Mouse (Mus musculus) olfactory bulb, adult 2 months (tissue): ENCODE data around the gene Dcdc2b.

Experiments
- CTCF ChIP-seq: fragments of 200-500 bp; IDR thresholded peaks from 2 replicates; pipeline ENCODE4 v1.5.1; 2012; ENCODE audit warnings: low read depth, mild to moderate bottlenecking, low read length, moderate library complexity; ENCODE audit not compliant: insufficient read depth
- POLR2A ChIP-seq: fragments of 200-500 bp; IDR thresholded peaks from 2 replicates; pipeline ENCODE4 v1.6.1; 2012; ENCODE audit warnings: mild to moderate bottlenecking, low read depth, low read length, moderate library complexity; ENCODE audit not compliant: insufficient read depth

DNA sequence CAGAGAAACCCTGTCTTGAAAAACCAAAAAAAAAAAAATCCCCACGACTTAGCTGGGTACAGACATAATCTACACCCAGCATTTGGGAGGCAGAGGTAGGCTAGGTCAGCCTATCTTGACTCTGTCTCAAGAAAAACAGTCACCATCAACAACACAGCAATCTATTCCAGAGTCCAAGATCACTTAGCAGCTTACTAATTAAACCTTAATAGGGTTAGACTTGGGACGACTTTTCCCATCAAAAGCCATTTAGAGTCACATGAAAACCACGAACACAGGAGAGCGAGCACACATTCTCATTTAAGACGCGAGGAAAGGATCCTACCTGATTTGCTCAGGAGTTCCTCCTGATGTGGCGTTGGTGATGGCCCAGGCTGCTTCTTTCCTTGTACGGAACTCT lies 36.3 kb upstream of the Dcdc2b start:
- TF ChIP-seq POLR2A (no peak), CTCF (no peak)
